Mouse (Mus musculus): ENCODE data around the gene Rrnad1. TPM values are rescaled to one million over a fixed set of nuclear protein-coding genes. Genes with fewer than 3 reads are reported as not detected.

Gene Rrnad1
- polyA plus RNA-seq, 1 experiment: 41.0 TPM

DNA sequence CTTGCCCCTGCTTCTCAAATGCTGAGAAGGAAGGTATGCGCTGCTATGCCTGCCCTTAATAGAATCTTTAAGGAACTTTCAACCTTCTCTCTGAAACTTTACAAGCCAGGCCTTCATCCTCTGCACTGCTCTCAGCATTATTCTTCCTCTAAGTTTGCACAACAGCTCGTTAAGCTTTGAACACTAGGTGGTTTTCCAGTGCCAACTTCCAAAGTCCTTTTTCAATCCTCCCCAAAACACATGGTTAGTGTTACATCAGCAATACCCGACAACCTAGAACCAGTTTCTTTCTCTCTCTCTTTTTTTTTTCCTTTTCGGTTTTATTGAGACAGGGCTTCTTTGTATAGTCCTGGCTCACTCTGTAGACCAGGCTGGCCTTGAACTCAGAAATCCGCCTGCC is 3.5 kb upstream of the Rrnad1 start:
- TF ChIP-seq CTCF (IDR thresholded peaks at IDR 0.05; ENCODE audit: borderline replicate concordance, extremely low read depth, insufficient read depth, insufficient read length) (no peak), POLR2A (IDR thresholded peaks at IDR 0.05; ENCODE audit: borderline replicate concordance, extremely low read depth, insufficient read depth, insufficient read length, poor library complexity, severe bottlenecking) (no peak)

GRCm38 (mm10) chr3:87929341-87930077 is 1.0 kb downstream of the Rrnad1 start:
- TF ChIP-seq CTCF (IDR thresholded peaks at IDR 0.05; ENCODE audit: borderline replicate concordance, extremely low read depth, insufficient read depth, insufficient read length) (no peak), POLR2A (IDR thresholded peaks at IDR 0.05; ENCODE audit: borderline replicate concordance, extremely low read depth, insufficient read depth, insufficient read length, poor library complexity, severe bottlenecking) (no peak)
- DNase-seq (ENCODE audit: low read depth): no peak

More for the DNA sequence above, 3.5 kb upstream of the Rrnad1 start:
- no peak for DNase-seq (ENCODE audit: low read depth)

- no peak for TF ChIP-seq CTCF (IDR thresholded peaks at IDR 0.05; ENCODE audit: borderline replicate concordance, extremely low read depth, insufficient read depth, insufficient read length)
- no peak for TF ChIP-seq POLR2A (IDR thresholded peaks at IDR 0.05; ENCODE audit: borderline replicate concordance, extremely low read depth, insufficient read depth, insufficient read length, poor library complexity, severe bottlenecking)
- no peak for DNase-seq (ENCODE audit: low read depth)
These were observed 3.1 kb downstream of the Rrnad1 start for GRCm38 (mm10) chr3:87927452-87927851.

GRCm38 (mm10) chr3:87924996-87925395 is 5.5 kb downstream of the Rrnad1 start:
- TF ChIP-seq CTCF (IDR thresholded peaks at IDR 0.05; ENCODE audit: borderline replicate concordance, extremely low read depth, insufficient read depth, insufficient read length): no peak
- no peak for TF ChIP-seq POLR2A (IDR thresholded peaks at IDR 0.05; ENCODE audit: borderline replicate concordance, extremely low read depth, insufficient read depth, insufficient read length, poor library complexity, severe bottlenecking)
- no peak for DNase-seq (ENCODE audit: low read depth)

DNA sequence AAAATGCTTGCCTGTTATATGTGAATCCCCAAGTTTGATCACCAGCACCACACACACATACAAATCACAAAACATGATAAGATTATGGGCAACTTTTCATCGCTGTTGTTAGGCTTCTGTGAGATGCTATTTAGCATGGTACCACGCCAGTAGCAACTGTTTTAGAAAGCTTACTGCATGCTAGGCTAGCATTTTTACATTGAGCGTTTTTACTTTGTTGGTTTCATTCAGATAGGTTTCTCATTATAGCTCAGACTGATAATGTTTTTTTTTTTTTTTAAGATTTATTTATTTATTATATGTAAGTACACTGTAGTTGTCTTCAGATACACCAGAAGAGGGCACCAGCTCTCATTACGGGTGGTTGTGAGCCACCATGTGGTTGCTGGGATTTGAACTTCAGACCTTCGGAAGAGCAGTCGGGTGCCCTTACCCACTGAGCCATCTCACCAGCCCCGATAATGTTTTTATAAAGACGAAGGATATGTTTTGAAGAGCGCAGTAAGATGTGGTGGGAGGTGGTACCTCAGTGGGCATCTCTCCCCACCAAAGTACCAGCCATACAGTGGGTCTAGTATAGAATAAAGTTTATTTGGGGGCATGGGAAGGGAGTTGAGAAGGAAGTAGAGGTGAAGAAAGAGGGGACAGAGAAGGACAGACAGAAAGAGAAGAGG is 10.1 kb downstream of the Rrnad1 start:
- DNase-seq (ENCODE audit: low read depth): no peak
- TF ChIP-seq CTCF (IDR thresholded peaks at IDR 0.05; ENCODE audit: borderline replicate concordance, extremely low read depth, insufficient read depth, insufficient read length) (no peak), POLR2A (IDR thresholded peaks at IDR 0.05; ENCODE audit: borderline replicate concordance, extremely low read depth, insufficient read depth, insufficient read length, poor library complexity, severe bottlenecking) (no peak)

GRCm38 (mm10) chr3:87919336-87920108 is 11.0 kb downstream of the Rrnad1 start, which contains the start of gene Mrpl24:
Mrpl24 (plus strand) TSS chr3:87919506.
- peak; percentile 30; the same call in 1 of the 2 replicates for TF ChIP-seq POLR2A (IDR thresholded peaks at IDR 0.05; ENCODE audit: borderline replicate concordance, extremely low read depth, insufficient read depth, insufficient read length, poor library complexity, severe bottlenecking)
- TF ChIP-seq CTCF (IDR thresholded peaks at IDR 0.05; ENCODE audit: borderline replicate concordance, extremely low read depth, insufficient read depth, insufficient read length): no peak
- peak; percentile 98 for DNase-seq (ENCODE audit: low read depth)

GRCm38 (mm10) chr3:87918551-87918950 is 12.0 kb downstream of the Rrnad1 start:
- DNase-seq (ENCODE audit: low read depth): no peak
- TF ChIP-seq CTCF (IDR thresholded peaks at IDR 0.05; ENCODE audit: borderline replicate concordance, extremely low read depth, insufficient read depth, insufficient read length) (no peak), POLR2A (IDR thresholded peaks at IDR 0.05; ENCODE audit: borderline replicate concordance, extremely low read depth, insufficient read depth, insufficient read length, poor library complexity, severe bottlenecking) (no peak)

- DNase-seq (ENCODE audit: low read depth): no peak
- TF ChIP-seq CTCF (IDR thresholded peaks at IDR 0.05; ENCODE audit: borderline replicate concordance, extremely low read depth, insufficient read depth, insufficient read length) (no peak), POLR2A (IDR thresholded peaks at IDR 0.05; ENCODE audit: borderline replicate concordance, extremely low read depth, insufficient read depth, insufficient read length, poor library complexity, severe bottlenecking) (no peak)
These were observed 13.5 kb downstream of the Rrnad1 start for GRCm38 (mm10) chr3:87916990-87917389.

- TF ChIP-seq CTCF (IDR thresholded peaks at IDR 0.05; ENCODE audit: borderline replicate concordance, extremely low read depth, insufficient read depth, insufficient read length): no peak
- no peak for TF ChIP-seq POLR2A (IDR thresholded peaks at IDR 0.05; ENCODE audit: borderline replicate concordance, extremely low read depth, insufficient read depth, insufficient read length, poor library complexity, severe bottlenecking)
- DNase-seq (ENCODE audit: low read depth): no peak
These were observed 16.6 kb downstream of the Rrnad1 start for GRCm38 (mm10) chr3:87913891-87914290.

- no peak for DNase-seq (ENCODE audit: low read depth)
- TF ChIP-seq POLR2A (IDR thresholded peaks at IDR 0.05; ENCODE audit: borderline replicate concordance, extremely low read depth, insufficient read depth, insufficient read length, poor library complexity, severe bottlenecking): no peak
- TF ChIP-seq CTCF (IDR thresholded peaks at IDR 0.05; ENCODE audit: borderline replicate concordance, extremely low read depth, insufficient read depth, insufficient read length): no peak
These were observed 17.0 kb downstream of the Rrnad1 start for GRCm38 (mm10) chr3:87913491-87913890.

GRCm38 (mm10) chr3:87910573-87911141 is 19.9 kb downstream of the Rrnad1 start:
- TF ChIP-seq POLR2A (IDR thresholded peaks at IDR 0.05; ENCODE audit: borderline replicate concordance, extremely low read depth, insufficient read depth, insufficient read length, poor library complexity, severe bottlenecking) (no peak), CTCF (IDR thresholded peaks at IDR 0.05; ENCODE audit: borderline replicate concordance, extremely low read depth, insufficient read depth, insufficient read length) (no peak)
- peak; percentile 85 for DNase-seq (ENCODE audit: low read depth)

Measured in brain, embryonic 14.5 days (tissue).